Mouse (Mus musculus): ENCODE data around the gene Ecsit.
"Not testable (repeated sequence)": the region's sequence is repeated elsewhere in the genome, so short reads cannot be mapped to it uniquely, and the experiment has no call there.

The Ecsit gene

GRCm38 (mm10) chr9:22089986-22090385 is 4.7 kb upstream of the Ecsit start:
- no peak for DNase-seq (ENCODE audit: low read depth, low spot score)

DNA sequence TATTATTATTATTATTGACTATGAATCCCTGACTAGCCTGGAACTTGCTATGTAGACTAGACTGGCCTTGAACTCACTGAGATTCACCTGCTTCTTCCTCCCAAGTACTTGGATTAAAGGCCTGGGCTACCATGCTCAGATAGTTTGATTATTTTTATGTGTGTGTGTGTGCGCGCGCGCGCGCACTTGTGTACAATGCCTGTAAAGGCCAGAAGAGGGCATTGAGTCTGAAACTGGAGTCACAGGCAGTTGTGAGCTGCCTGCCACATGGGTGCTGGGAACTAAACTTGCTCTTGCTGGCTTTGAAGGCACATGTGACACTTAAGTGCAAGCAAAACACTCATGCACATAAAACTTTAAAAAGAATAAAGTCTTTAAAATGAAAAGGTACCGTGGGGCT is 4.0 kb upstream of the Ecsit start:
- no peak for DNase-seq (ENCODE audit: low read depth, low spot score)

GRCm38 (mm10) chr9:22087034-22087618 is 1.9 kb upstream of the Ecsit start:
- no peak for DNase-seq (ENCODE audit: low read depth, low spot score)

DNA sequence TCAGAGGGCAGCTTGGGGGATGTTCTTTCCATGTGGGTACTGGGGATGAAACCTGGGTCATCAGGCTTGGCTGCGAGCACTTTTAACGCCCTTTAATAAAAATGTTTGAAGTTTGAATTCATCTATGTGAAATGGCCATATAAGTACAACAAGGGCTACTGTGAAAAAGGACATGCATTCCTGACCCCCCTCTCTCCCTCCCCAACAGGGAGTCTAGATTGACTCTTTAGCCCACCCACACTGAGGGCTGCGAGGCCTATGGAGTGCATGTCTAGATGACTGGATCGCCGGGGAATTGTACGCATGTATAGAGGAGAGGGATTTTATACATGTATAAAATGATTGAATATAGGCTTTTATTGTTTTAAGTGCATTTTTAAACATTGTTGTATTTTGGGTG is 774 bp upstream of the Ecsit start:
- no peak for DNase-seq (ENCODE audit: low read depth, low spot score)

DNA sequence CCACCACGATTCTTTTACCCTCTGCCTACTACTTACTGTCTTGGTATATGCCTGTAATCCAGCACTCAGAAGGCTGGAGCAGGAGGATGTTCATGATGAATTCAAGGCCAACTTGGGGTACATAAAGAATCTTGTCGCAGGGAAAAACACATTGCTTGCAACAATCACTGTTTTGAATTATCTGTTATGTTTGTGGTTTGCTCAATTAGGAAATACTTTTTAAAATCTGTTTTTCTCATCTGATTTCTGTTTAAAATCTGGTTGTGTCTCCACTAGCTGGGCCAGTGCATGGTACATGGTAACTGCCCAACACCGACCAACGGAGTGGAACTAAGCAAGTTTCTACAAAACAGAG is 594 bp downstream of the Ecsit start:
- DNase-seq (ENCODE audit: low read depth, low spot score), result no peak

DNA sequence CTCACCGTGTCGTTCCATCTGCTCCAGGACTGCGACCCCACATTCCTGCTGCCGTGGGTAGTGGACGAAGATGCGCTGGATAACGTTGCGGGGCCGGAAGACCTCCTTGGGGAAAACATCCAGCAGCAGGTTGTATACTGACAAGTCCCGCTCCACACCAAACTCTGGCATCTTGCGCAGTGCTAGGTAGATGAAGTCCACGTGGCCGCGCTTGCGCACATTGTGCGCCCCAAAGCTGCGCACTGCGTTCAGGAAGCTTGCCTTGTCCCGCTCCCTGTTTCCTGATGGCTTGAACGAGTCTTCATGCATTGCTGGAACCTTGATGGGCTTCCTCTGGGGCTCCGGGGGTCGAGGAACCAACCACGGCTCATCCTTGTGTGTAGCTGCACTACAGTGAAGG is 9.0 kb downstream of the Ecsit start:
- no peak for DNase-seq (ENCODE audit: low read depth, low spot score)

- not testable (repeated sequence) for DNase-seq (ENCODE audit: low read depth, low spot score)
Observed at GRCm38 (mm10) chr9:22075778-22076177, 9.5 kb downstream of the Ecsit start.

DNA sequence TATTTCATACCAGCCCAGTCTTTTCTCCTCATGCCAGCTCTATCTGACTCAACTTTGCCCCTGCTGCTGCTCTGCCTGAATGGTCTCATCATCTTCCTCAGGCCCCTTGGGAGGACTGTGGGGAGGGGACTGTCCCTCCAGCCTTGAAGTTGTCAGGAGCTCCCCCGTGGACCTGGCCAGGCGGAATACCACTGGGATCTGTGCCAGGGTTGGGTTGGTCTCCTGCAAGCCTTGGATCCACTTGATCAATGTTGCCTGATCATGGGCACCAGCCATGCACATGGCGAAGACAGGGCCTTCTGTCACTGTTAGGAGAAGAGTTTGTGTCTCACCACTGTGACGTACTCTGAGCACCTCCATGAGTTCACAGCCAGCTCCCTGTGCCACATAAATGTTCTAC is 13.0 kb downstream of the Ecsit start:
- no peak for DNase-seq (ENCODE audit: low read depth, low spot score)

- DNase-seq (ENCODE audit: low read depth, low spot score), result peak; percentile 95
Observed at GRCm38 (mm10) chr9:22070791-22071573, 14.3 kb downstream of the Ecsit start, which contains the start of the genes Gm49318 and Zfp653. Gene Gm49318, minus strand, starts transcription at chr9:22071259. Gene Zfp653, minus strand, starts transcription at chr9:22071376.

- DNase-seq (ENCODE audit: low read depth, low spot score), result no peak
Observed at GRCm38 (mm10) chr9:22069881-22070553, 15.2 kb downstream of the Ecsit start.

DNA sequence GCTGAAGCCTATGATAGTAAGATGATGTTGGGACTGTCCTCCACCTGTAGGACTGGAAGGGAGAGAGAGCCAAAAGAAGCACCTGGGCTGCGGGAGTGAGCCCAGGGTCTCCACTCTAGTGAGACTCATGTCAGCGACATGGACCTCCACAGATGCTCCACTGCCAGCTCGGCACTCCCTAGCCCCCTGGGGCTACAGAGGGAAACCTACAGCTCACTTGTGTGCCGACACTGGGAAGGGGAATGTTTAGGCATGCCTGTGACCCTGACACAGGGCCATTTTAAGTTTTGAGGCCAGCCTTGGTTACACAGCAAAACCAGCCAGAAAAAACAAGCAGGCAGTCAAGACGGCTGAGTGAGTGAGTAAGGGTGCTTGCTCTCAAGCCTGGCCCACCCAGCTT is 18.0 kb downstream of the Ecsit start:
- DNase-seq (ENCODE audit: low read depth, low spot score), result no peak

- DNase-seq (ENCODE audit: low read depth, low spot score), result no peak
Observed at GRCm38 (mm10) chr9:22066433-22066832, 18.8 kb downstream of the Ecsit start.

DNA sequence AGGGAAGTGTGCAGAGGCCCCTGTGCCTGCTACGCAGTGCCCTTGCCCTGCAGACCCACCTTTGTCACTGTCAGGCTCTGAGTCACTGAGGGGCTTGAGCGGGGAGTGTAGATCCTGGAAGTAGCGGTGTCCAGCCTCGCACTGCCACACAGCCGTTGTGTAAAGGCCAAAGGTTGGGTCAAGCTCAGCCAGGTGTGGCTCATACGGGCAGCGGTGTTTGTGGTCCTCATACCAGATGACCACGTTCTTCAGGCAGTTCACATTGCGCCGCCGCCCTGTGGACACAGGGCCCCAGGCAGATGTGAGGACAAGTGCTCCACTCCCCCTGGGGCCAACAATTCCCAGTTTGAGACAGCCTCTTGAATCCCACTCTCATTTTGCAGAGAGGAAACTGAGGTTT is 19.6 kb downstream of the Ecsit start:
- DNase-seq (ENCODE audit: low read depth, low spot score), result no peak

GRCm38 (mm10) chr9:22064341-22064740 is 20.9 kb downstream of the Ecsit start:
- no peak for DNase-seq (ENCODE audit: low read depth, low spot score)

DNA sequence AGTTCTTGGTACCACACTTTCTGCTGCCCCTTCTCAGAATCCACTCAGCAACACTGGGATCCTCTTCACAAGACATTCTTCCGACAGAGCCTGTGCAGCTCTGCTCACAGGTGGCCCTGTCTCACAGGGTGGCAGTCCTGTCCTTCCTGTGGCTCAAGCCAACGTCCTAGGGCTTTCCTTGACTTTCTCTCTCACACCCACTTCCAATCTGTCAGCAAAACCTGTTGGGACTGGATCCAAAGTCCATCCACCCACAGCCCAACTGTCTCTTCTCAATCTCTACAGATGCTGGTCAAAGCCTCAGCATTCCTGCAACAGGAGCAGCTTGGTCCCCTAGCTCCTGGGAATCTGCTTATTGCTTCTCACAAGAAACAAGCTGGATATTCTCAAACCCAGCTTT is 23.9 kb downstream of the Ecsit start:
- DNase-seq (ENCODE audit: low read depth, low spot score), result no peak

GRCm38 (mm10) chr9:22058011-22058424 is 27.2 kb downstream of the Ecsit start:
- DNase-seq (ENCODE audit: low read depth, low spot score), result no peak

- no peak for DNase-seq (ENCODE audit: low read depth, low spot score)
Observed at GRCm38 (mm10) chr9:22057031-22057517, 28.2 kb downstream of the Ecsit start.

DNA sequence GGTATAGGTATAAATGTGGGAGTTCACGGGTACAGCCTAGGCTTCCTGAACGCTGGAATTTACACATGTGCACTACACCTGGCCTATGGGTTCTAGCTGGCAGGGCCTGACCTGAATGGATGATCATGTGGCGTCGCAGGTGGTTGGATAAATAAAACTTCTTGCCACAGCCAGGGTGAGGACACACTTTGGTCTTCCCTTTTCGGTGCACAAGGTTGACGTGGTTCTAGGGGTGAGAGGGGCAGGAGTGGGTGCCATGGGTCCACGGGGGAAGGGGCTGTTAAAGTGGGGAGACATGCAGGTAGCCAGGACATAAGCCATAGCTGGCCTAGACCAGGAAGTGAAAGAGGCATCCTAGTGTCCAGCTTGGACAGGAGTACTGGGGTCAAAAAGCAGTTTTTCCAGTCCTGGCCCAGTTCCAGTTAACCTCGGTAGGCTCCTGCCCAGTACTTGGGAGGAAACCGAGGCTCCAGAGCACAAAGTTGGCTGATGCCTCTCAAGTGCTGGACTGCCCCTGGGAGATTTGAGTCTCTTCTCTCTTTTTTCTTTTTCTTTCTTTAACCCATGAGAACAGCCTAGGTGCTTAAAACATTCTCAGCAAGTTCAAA is 28.8 kb downstream of the Ecsit start:
- no peak for DNase-seq (ENCODE audit: low read depth, low spot score)

DNA sequence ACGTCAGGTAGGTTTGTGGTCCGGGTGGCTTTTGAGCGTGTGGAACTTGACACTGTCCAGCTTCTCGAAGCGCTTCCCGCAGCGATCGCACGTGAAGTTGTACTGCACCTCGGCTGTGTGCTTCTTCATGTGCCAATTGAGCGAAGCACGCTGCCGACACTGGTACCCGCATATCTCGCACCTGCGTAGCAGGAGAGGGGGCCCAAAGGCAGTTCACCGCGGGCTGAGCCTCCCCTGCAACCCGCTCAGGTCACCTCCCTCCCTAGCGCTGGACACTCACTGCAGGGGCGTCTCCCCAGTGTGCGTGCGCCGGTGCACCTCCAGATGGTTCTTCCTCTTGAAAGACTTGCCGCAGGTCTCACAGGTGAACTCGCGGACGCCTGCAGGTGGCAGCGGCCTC is 29.5 kb downstream of the Ecsit start:
- no peak for DNase-seq (ENCODE audit: low read depth, low spot score)

DNA sequence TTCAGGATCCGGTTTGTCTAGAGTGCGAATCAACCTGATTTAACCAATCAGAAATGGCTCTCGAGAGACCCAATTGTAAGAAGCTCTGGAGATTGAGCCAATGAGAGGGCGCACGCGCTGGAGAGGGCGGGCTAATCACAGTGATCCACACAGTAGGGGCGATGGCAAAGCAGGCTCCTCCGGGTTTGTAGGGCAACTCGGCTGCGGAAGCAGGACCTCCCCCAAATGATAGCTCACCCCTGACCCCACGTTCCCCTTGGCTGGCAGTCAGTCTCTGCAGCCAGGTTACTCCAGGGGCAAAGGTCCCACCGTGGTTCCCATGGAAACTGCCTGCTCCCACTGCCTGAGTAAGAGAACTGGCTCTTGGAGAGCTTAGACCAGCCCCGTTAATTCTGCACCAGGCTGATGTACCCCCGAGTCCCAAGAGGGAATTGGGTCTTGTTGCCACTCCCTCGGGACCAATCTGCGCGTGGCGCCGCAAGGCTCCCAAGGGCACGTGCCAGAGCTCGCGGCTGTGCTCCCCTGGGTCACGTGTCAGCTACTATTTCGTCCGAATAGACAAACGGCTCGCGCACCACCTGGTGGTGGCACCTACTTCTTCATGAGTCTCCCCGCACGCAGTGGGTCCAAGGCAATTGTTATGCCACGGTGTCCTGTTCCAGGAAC is 30.7 kb downstream of the Ecsit start:
- DNase-seq (ENCODE audit: low read depth, low spot score), result peak; percentile 49

DNA sequence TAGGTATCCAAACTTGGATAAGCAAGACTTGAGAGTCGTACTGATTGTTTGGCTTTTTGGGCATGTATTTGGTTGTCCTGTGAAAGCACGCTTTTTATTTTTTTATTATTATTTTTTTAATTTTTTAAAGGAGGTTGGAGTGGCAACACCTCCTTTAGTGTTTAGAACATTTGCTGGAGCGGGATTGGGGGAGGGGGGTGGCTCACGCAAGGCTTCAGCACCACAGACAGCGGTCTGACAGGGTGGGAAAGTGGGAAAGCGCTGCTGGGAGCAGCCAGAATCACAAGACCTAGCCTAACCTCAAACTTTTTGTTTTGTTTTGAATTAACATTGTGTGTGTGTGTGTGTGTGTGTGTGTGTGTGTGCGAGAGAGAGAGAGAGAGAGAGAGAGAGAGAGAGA is 31.6 kb downstream of the Ecsit start:
- no peak for DNase-seq (ENCODE audit: low read depth, low spot score)

- DNase-seq (ENCODE audit: low read depth, low spot score), result peak; percentile 35
Observed at GRCm38 (mm10) chr9:22051958-22052254, 33.3 kb downstream of the Ecsit start, which contains the start of gene Elavl3. Gene Elavl3, minus strand, starts transcription at chr9:22052023.

All from embryo, embryonic 11.5 days (tissue).